Mouse (Mus musculus) intestine, embryonic 14.5 days (tissue): ENCODE measurements around the gene A2ml1. TPM values are rescaled to one million over a fixed set of nuclear protein-coding genes. Genes with fewer than 3 reads are reported as not detected.

ENCODE experiments used
- ATAC-seq: fragments of 200-750 bp; cut with Nextera tagmentation; replicated peaks from 2 replicates; pipeline ENCODE4 v1.8.0; 2017; ENCODE audit warnings: low read depth, moderate number of reproducible peaks, moderate TSS enrichment, moderate library complexity; ENCODE audit not compliant: low FRiP score, low TSS enrichment
- DNase-seq: peaks from one replicate; pipeline ENCODE4 v3.0.0-alpha.2; 2018; ENCODE audit warnings: low spot score
- H3K27ac ChIP-seq: fragments of 300-500 bp; sonication (generic); 2 replicates; pipeline ENCODE4 v1.5.1; 2014; ENCODE audit warnings: low read depth, mild to moderate bottlenecking, control low read depth
- H3K27me3 ChIP-seq: fragments of 300-500 bp; sonication (generic); replicated peaks from 2 replicates; pipeline ENCODE4 v1.6.1; 2014; ENCODE audit warnings: low read length, control low read depth; ENCODE audit not compliant: control insufficient read depth, insufficient read depth
- H3K36me3 ChIP-seq: fragments of 300-500 bp; sonication (generic); 2 replicates; pipeline ENCODE4 v1.6.1; 2014; ENCODE audit warnings: low read length, control low read depth; ENCODE audit not compliant: control insufficient read depth, insufficient read depth
- H3K4me1 ChIP-seq: fragments of 300-500 bp; sonication (generic); replicated peaks from 2 replicates; pipeline ENCODE4 v1.6.1; 2014; ENCODE audit warnings: low read length, control low read depth, mixed read lengths; ENCODE audit not compliant: control insufficient read depth, insufficient read depth
- H3K4me2 ChIP-seq: fragments of 300-500 bp; sonication (generic); 2 replicates; pipeline ENCODE4 v1.6.1; 2014; ENCODE audit warnings: low read length
- H3K4me3 ChIP-seq: fragments of 300-500 bp; sonication (generic); 2 replicates; pipeline ENCODE4 v1.5.1; 2014; ENCODE audit warnings: low read depth, low read length, control low read depth, mixed read lengths
- H3K9ac ChIP-seq: fragments of 300-500 bp; sonication (generic); 2 replicates; pipeline ENCODE4 v1.6.1; 2014; ENCODE audit warnings: mild to moderate bottlenecking, low read length
- H3K9me3 ChIP-seq: fragments of 300-500 bp; sonication (generic); 2 replicates; pipeline ENCODE4 v1.6.1; 2016; ENCODE audit warnings: low read length, control low read depth; ENCODE audit not compliant: control insufficient read depth
- WGBS: fragments of 180-500 bp; shearing (Covaris S2); extraction: QIAGEN DNeasy Blood & Tissue Kit; methylation state at CpG from one replicate; pipeline ENCODE4 v1.1.7; 2014; 5-methylcytosine and 5-hydroxymethylcytosine counted together
- polyA plus RNA-seq: library from polyadenylated mRNA; unstranded; fragments of >200 nt; fragmentation: Nextera tagmentation; extraction: Ambion mirVana; gene quantifications from 2 replicates; pipeline ENCODE4 v1.2.1, GENCODE M21; 2014

A2ml1 gene
- polyA plus RNA-seq, 1 experiment from 2014 or later = 2.5 TPM

- ATAC-seq (no peak), DNase-seq (no peak)
- Histone ChIP-seq H3K9me3 (no peaks in the 10 kb centered on the region), H3K36me3 (no peaks in the 10 kb centered on the region), H3K4me3 (no peak overlapping the region), H3K4me2 (no peak overlapping the region; the same call in 1 of the 2 replicates), H3K27ac (no peak overlapping the region), H3K9ac (no peak overlapping the region), H3K4me1 (no peaks in the 10 kb centered on the region), H3K27me3 (no peaks in the 10 kb centered on the region)
- WGBS = 57% methylated on average over 13 of the region's 13 CpGs
Measured at GRCm38 (mm10) chr6:128543226-128543625, 38.2 kb downstream of the A2ml1 start.

GRCm38 (mm10) chr6:128535250-128535649 is 46.2 kb downstream of the A2ml1 start:
- Histone ChIP-seq H3K9ac (no peak overlapping the region), H3K9me3 (no peaks in the 10 kb centered on the region), H3K27me3 (no peaks in the 10 kb centered on the region), H3K4me1 (no peaks in the 10 kb centered on the region), H3K36me3 (no peaks in the 10 kb centered on the region), H3K4me2 (no peak overlapping the region), H3K4me3 (no peak overlapping the region), H3K27ac (no peak overlapping the region)
- no peak for DNase-seq
- 82% methylated on average over 2 of the region's 2 CpGs for WGBS
- no peak for ATAC-seq

GRCm38 (mm10) chr6:128533296-128533695 is 48.1 kb downstream of the A2ml1 start:
- no peak overlapping the region for H3K4me3 ChIP-seq
- no peaks in the 10 kb centered on the region for H3K36me3 ChIP-seq
- 90% methylated on average over 6 of the region's 6 CpGs for WGBS
- ATAC-seq (no peak), DNase-seq (no peak)
- no peak overlapping the region for H3K9ac ChIP-seq
- no peak overlapping the region for H3K4me2 ChIP-seq
- no peaks in the 10 kb centered on the region for H3K9me3 ChIP-seq
- no peak overlapping the region for H3K27ac ChIP-seq
- H3K27me3 ChIP-seq = no peaks in the 10 kb centered on the region
- no peaks in the 10 kb centered on the region for H3K4me1 ChIP-seq

- WGBS = 84% methylated on average over 9 of the region's 9 CpGs
- no peak overlapping the region for H3K9ac ChIP-seq
- no peaks in the 10 kb centered on the region for H3K27me3 ChIP-seq
- no peak for DNase-seq
- no peak for ATAC-seq
- no peaks in the 10 kb centered on the region for H3K36me3 ChIP-seq
- H3K27ac ChIP-seq = no peak overlapping the region
- no peaks in the 10 kb centered on the region for H3K4me1 ChIP-seq
- H3K4me2 ChIP-seq = no peak overlapping the region
- H3K4me3 ChIP-seq = no peak overlapping the region
- H3K9me3 ChIP-seq = no peaks in the 10 kb centered on the region
Measured at GRCm38 (mm10) chr6:128532701-128533100, 48.7 kb downstream of the A2ml1 start.

GRCm38 (mm10) chr6:128528491-128528890 is 52.9 kb downstream of the A2ml1 start:
- no peak overlapping the region for H3K4me3 ChIP-seq
- WGBS = 32% methylated on average over 4 of the region's 4 CpGs
- no peak overlapping the region for H3K4me2 ChIP-seq
- DNase-seq (no peak), ATAC-seq (no peak)
- no peaks in the 10 kb centered on the region; the same call in 1 of the 2 replicates for H3K9me3 ChIP-seq
- no peaks in the 10 kb centered on the region for H3K27me3 ChIP-seq
- no peak overlapping the region for H3K27ac ChIP-seq
- no peaks in the 10 kb centered on the region for H3K4me1 ChIP-seq
- no peaks in the 10 kb centered on the region for H3K36me3 ChIP-seq
- H3K9ac ChIP-seq = no peak overlapping the region

- Histone ChIP-seq H3K27me3 (no peaks in the 10 kb centered on the region), H3K9me3 (no peaks in the 10 kb centered on the region; the same call in 1 of the 2 replicates)
- 43% methylated on average over 1 of the region's 1 CpGs for WGBS
Measured at GRCm38 (mm10) chr6:128527110-128527509, 54.3 kb downstream of the A2ml1 start.

GRCm38 (mm10) chr6:128526601-128527000 is 54.8 kb downstream of the A2ml1 start, which contains the start of gene Pzp:
Gene Pzp, minus strand, starts transcription at chr6:128526720.
- Histone ChIP-seq H3K9me3 (no peaks in the 10 kb centered on the region; the same call in 1 of the 2 replicates), H3K9ac (no peak within 1 kb of the TSS), H3K4me2 (no peak within 1 kb of the TSS), H3K27ac (no peak within 1 kb of the TSS), H3K4me1 (no peaks in the 10 kb centered on the region), H3K4me3 (no peak within 1 kb of the TSS), H3K27me3 (no peaks in the 10 kb centered on the region), H3K36me3 (no peaks in the 10 kb centered on the region)
- DNase-seq = no peak
- ATAC-seq = no peak
- 70% methylated on average over 4 of the region's 4 CpGs for WGBS

More at GRCm38 (mm10) chr6:128527110-128527509, 54.3 kb downstream of the A2ml1 start:
- Histone ChIP-seq H3K9ac (no peak overlapping the region), H3K4me3 (no peak overlapping the region), H3K4me1 (no peaks in the 10 kb centered on the region), H3K4me2 (no peak overlapping the region), H3K36me3 (no peaks in the 10 kb centered on the region), H3K27ac (no peak overlapping the region)
- DNase-seq (no peak), ATAC-seq (no peak)

GRCm38 (mm10) chr6:128525801-128526200 is 55.6 kb downstream of the A2ml1 start:
- 74% methylated on average over 4 of the region's 4 CpGs for WGBS
- Histone ChIP-seq H3K4me1 (no peaks in the 10 kb centered on the region), H3K9ac (no peak overlapping the region), H3K4me2 (no peak overlapping the region), H3K27me3 (no peaks in the 10 kb centered on the region), H3K36me3 (no peaks in the 10 kb centered on the region), H3K4me3 (no peak overlapping the region), H3K27ac (no peak overlapping the region), H3K9me3 (no peaks in the 10 kb centered on the region; the same call in 1 of the 2 replicates)
- DNase-seq (no peak), ATAC-seq (no peak)

- DNase-seq (no peak), ATAC-seq (no peak)
- no peaks in the 10 kb centered on the region for H3K27me3 ChIP-seq
- no peak overlapping the region for H3K4me2 ChIP-seq
- H3K27ac ChIP-seq = no peak overlapping the region
- no peak overlapping the region for H3K4me3 ChIP-seq
- H3K9me3 ChIP-seq = no peaks in the 10 kb centered on the region; the same call in 1 of the 2 replicates
- H3K4me1 ChIP-seq = no peaks in the 10 kb centered on the region
- H3K36me3 ChIP-seq = no peaks in the 10 kb centered on the region
- no peak overlapping the region for H3K9ac ChIP-seq
- 87% methylated on average over 3 of the region's 3 CpGs for WGBS
Measured at GRCm38 (mm10) chr6:128523360-128523759, 58.0 kb downstream of the A2ml1 start.
